Mouse (Mus musculus) granulocyte monocyte progenitor cell, adult 5-6 weeks (primary cell): ENCODE data around the gene Zbtb11. TPM values are rescaled to one million over a fixed set of nuclear protein-coding genes. Genes with fewer than 3 reads are reported as not detected.

Experiments used
- ATAC-seq: replicated peaks from 2 replicates; pipeline ENCODE4 v1.8.0; 2016; ENCODE audit warnings: mild to moderate bottlenecking, moderate TSS enrichment, inconsistent platforms; ENCODE audit not compliant: poor library complexity, severe bottlenecking
- total RNA-seq, 2 experiments: library from RNA; stranded (forward) in 1 of 2; stranded (reverse) in 1 of 2; fragments of 200-712, 200-1000 nt in 1 of 2; fragments of >200 nt in 1 of 2; fragmentation: Nextera tagmentation in 1 of 2; gene quantifications; 2 replicates each; pipeline ENCODE4 v1.2.3; 2014 to 2017

Gene Zbtb11
- total RNA-seq, 2 experiments from 2014 or later, result 30.6 to 41.1 TPM

- ATAC-seq, result no peak
Observed at GRCm38 (mm10) chr16:55967221-55967620, 6.5 kb upstream of the Zbtb11 start.

- no peak; the same call in 1 of the 2 replicates for ATAC-seq
Observed at GRCm38 (mm10) chr16:55969147-55969546, 4.5 kb upstream of the Zbtb11 start.

DNA sequence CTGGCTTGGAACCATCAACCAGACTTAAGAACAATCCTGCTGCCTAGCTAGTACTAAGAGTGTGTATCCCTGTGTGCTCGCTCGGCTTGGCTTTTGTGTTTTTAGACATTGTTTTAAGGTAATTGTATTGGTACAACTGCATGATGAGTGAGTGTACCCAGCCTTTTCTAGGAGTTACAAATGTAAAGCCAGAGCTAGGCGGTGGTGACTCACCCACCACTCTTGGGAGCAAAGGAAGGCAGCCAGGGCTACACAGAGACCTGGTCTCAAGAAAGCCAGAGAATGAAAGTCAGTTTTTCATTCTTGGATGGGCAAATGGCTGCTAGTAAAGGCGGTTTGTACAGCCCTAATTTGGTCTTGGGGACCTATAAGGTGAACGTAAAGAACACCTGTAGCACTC lies 3.3 kb upstream of the Zbtb11 start:
- no peak for ATAC-seq

DNA sequence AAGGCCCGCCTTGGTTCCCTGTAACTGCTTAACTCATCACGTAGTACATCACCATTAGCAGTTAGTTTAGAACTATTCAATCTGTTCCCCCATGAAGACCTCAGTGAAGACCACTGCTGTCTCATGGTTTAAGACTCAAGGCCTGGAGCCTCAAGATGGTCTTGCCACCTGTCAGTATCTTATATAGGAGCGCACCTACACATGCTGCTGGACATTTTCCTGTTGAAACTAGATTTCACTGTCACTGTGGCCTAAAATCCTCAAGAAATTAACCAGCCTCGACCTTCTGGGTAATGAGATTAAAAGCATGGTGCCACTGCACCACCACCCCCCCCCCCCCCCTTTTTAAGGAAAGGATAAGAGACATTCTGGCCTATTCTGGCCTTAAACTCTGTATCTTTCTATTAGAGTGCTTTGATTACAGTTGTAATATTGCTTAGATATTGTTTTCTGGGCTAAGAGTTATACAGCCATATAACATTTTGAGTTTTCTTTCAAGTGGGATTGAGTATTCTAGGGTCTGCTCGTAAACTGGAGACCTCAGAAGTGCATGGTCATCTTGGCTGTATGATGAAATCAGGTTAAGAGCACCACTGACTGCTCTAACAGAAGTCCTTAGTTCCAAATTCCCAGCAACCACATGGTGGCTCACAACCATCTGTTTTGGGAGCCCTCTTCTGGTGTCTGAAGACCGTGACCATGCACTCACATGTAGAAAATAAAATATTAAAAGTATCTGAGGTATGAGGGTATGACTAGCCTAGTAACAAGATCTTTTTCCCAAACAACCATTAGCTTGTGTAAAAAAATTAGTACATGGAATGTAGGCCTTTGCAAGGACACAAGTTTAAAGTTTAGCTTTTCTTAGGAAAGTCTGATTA lies 1.7 kb upstream of the Zbtb11 start:
- ATAC-seq, result no peak

GRCm38 (mm10) chr16:55972626-55973201 lies 969 bp upstream of the Zbtb11 start:
- ATAC-seq, result no peak

DNA sequence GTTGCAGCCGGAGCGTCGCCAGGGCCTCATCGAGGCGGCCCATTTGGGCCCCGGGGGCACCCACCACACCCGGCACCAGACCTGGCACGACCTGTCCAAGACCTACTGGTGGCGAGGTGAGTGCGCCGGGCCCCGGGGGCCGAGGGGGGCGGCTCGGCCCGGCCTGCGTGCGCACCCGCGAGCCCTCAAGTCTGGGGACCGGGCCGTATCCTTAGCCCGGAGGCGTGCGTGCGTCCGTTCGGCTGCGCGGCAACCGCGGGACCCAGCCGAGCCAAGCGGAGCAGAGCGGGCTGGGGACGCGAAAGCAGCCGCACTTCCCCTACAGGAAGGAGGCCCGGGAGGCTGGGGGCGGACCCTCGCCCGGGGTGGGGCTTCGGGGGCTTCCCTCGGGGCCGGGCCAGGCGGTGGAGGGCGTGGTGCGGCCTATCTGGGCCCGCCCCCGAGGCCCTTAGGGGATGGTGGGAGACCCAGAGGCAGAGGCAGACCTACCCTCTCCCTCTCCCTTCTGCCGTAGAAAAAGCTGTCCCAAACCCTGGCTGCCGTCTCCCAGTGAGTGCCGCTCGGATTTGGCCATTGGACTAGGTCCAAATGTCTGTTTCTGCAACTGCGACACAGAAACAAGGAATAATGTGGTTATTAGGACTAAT lies 696 bp downstream of the Zbtb11 start:
- ATAC-seq, result peak; percentile 68

GRCm38 (mm10) chr16:55974903-55975285 lies 1.2 kb downstream of the Zbtb11 start:
- ATAC-seq, result peak; percentile 49

DNA sequence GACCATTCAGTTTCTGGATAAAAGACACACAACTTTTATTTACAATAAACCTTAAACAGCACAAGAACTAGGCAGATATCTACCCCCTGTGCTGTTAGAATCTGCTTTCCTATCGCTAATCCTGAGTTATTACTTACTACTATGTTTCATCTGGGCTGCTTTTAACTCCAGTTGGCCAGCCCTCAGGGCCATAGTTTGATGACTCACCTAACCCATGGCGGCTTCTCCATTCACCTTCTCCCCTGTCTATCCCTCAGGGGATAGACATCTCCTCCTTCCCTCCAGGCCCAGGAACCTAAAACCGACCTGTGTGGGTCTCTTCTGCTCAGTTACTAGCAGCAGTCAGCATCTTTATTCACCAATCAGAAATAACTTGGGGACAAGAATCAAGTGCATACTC lies 12.3 kb downstream of the Zbtb11 start:
- no peak for ATAC-seq

- peak; percentile 91 for ATAC-seq
Observed at GRCm38 (mm10) chr16:55990311-55990710, 16.6 kb downstream of the Zbtb11 start.

DNA sequence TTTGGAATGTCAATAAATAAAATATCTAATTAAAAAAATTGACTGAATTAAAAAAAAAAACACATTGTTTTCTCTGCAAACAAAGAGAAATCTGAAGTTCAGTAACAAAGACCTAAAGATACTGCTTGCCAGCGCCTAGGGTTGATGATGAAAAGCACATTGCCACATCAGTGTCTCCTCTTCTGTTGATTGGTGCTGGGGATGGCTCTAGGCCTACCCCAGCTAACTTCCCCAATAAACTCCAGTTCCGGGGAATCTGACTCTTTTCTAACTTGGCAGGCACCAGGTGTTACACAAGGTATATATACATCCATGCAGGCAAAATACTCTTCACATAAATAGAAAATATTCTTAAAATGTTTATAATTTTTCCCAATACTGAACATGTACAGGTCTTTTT lies 20.6 kb downstream of the Zbtb11 start:
- ATAC-seq, result peak; percentile 63

DNA sequence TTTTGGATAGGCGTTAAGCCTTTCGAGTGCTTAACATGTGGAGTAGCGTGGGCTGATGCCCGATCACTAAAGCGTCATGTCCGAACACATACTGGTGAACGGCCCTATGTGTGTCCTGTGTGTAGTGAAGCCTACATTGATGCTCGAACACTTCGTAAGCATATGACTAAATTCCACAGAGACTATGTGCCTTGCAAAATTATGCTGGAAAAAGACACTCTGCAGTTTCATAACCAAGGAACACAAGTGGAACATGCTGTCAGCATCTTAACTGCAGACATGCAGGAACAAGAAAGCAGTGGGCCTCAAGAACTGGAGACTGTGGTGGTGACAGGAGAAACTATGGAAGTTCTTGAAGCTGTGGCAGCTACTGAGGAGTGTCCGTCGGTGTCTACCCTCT lies 33.1 kb downstream of the Zbtb11 start:
- ATAC-seq, result no peak

DNA sequence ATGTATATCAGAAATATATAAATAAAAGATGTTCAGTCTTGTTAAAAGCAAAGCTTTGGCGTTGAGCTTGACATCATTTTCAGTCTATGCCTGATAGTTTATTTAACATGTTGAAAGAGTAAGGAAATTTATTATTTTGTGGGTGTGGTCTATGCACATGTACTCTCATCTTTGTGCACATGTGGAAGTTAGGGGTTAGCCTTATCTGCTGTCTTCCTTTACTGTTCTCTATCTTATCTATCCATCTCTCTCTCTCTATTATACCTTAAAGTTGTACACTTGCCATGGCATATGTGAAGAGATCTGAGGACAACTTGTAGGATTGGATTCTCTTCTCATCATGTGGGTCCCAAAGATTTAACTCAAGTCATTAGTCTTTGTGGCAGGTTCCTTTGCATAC lies 35.2 kb downstream of the Zbtb11 start:
- no peak for ATAC-seq

DNA sequence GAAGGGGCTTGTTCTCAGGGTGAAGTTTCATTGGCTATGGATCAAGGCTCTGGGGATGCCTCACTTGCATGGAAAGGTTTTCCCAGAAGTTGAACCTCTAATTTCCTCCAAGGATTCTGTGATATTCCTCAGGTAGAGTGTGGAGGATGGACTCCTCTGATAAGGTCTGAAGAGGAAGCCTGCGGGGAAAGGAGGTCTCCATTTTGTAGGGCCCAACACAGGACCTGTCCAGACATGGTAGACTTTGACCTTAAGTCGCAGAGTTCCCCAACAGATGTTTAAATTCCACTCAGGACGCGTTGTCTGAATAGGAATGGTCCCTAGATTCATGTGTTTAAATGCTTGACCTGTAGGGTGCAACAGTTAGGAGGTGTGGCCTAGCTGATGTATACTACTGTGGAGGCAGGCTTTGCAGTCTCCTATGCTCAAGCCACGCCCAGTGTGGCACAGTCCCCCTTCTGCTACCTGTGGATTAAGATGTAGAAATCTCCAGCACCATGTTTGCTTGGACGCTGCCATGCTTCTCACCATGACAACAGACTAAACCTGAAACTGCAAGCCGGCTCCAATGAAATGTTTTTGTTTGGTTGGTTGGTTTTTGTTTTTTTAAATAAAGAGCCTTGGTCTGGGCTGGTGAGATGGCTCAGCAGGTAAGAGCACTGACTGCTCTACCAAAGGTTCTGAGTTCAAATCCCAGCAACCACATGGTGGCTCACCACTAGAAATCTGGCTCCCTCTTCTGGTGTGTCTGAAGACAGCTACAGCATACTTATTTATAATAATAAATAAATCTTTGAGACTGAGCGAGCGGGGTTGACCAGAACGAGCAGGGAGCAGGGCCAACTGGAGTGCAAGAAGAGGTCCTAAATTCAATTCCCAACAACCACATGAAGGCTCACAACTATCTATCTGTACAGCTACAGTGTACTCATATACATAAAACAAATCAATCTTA lies 39.4 kb downstream of the Zbtb11 start:
- ATAC-seq, result peak; percentile 40; the same call in 1 of the 2 replicates

- ATAC-seq, result no peak
Observed at GRCm38 (mm10) chr16:56014076-56014475, 40.4 kb downstream of the Zbtb11 start.

- no peak for ATAC-seq
Observed at GRCm38 (mm10) chr16:56019660-56020059, 46.0 kb downstream of the Zbtb11 start.

DNA sequence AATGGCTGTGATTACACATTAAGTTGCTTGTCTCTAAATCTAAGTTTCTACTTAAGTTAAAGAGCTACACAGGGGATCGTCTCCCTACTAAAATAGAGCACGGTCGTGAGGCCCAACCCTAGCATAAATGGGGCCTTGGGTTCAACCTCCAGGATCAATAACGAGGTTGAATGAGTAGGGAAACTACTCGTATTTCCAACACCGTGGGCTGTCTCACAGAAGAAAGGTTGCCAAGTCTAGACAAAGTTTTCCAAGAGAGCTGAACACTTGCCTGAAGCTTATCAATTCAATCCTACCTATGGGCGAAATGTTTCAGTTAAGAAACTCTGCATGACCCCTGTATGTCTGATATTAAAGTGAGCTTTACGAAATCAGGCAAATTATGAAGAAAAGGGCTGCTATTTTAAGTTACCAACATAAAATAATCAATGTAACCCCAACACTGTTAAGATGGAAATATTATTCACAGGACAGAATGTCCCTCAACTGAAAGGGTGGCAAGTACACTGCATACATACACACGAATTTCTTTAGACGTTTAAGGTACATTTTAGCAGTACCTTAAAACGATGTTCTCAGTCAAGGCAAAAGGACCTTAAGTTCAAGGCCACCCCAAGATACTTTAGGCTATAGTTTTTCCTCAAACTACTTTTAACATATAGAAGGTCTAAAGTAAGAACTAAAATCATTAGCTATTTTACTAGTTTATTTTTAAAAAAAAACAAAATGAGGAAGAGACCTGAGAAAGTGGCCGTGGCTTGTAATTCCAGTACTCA lies 54.4 kb downstream of the Zbtb11 start:
- ATAC-seq, result no peak

- peak; percentile 25; the same call in 1 of the 2 replicates for ATAC-seq
Observed at GRCm38 (mm10) chr16:56028722-56029551, 55.3 kb downstream of the Zbtb11 start.

- ATAC-seq, result peak; percentile 90
Observed at GRCm38 (mm10) chr16:56029661-56030082, 56.0 kb downstream of the Zbtb11 start, which contains the start of gene Pcnp. TSS of gene Pcnp (minus strand) at chr16:56029739.
